Mouse (Mus musculus): ENCODE results near the gene Trak1.

- TF ChIP-seq GATA1 (IDR thresholded peaks at IDR 0.05; ENCODE audit: borderline replicate concordance, low read length) (no peak), FLI1 (IDR thresholded peaks at IDR 0.05; ENCODE audit: low read length) (no peak)
These were observed 129.6 kb downstream of the Trak1 start for GRCm38 (mm10) chr9:121426902-121427301.

All from megakaryocyte, embryonic 14.5 days (primary cell).